Mouse (Mus musculus) erythroblast, embryonic 14.5 days (primary cell): ENCODE results near the gene Tbcd. TPM values are rescaled to one million over a fixed set of nuclear protein-coding genes. Genes with fewer than 3 reads are reported as not detected.

Source experiments
- H3K27me3 ChIP-seq: 2 replicates; pipeline ENCODE4 v1.6.1; 2012; ENCODE audit warnings: inconsistent platforms; ENCODE audit not compliant: control insufficient read depth
- H3K36me3 ChIP-seq: 2 replicates; pipeline ENCODE4 v1.6.1; 2012; ENCODE audit warnings: mild to moderate bottlenecking, inconsistent platforms; ENCODE audit not compliant: control insufficient read depth
- H3K4me1 ChIP-seq: 2 replicates; pipeline ENCODE4 v1.6.1; 2012; ENCODE audit warnings: inconsistent platforms; ENCODE audit not compliant: control insufficient read depth
- H3K4me3 ChIP-seq: replicated peaks from 2 replicates; pipeline ENCODE3; 2012; ENCODE audit warnings: moderate library complexity, mild to moderate bottlenecking, inconsistent platforms
- H3K9me3 ChIP-seq: 2 replicates; pipeline ENCODE4 v1.6.1; 2012; ENCODE audit warnings: low read length, inconsistent platforms, mixed read lengths; ENCODE audit not compliant: control insufficient read depth
- GATA1 ChIP-seq: IDR thresholded peaks from 2 replicates; pipeline ENCODE4 v1.6.1; 2012; ENCODE audit warnings: low read length, inconsistent platforms, mixed read lengths
- TAL1 ChIP-seq: IDR thresholded peaks from 3 replicates; pipeline ENCODE4 v1.6.1; 2012; ENCODE audit warnings: low read length, inconsistent platforms, mixed read lengths
- polyA plus RNA-seq: library from polyadenylated mRNA; stranded (reverse); fragments of >175 nt; gene quantifications from 2 replicates; pipeline ENCODE4 v1.2.3, GENCODE M21; 2012

The Tbcd gene
- polyA plus RNA-seq, 1 experiment, result 0.42 TPM

DNA sequence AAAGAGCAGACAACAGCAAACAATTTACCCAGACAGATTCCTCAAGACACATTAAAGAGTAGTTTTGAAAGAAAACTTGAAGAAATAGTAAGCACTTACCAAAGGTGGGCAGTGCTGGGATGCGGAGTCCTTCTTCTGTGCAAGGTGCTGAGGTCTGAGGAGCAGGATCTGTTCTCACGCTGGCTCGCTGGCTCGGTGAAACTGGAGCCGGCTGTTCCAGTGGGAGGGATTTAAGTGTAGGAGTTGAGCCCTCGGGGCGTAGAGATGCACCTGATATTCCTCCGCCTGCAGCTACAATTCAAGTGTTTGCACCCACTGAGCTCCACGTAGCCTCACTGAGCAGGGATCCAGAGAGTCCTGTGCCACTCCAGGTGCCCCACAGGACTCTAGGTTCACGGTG, 67.4 kb downstream of the Tbcd start, which contains the start of gene Zfp750:
TSS of gene Zfp750 (minus strand) at position 203 of the 400 bp plus-strand sequence.
- TF ChIP-seq GATA1, result no peak
- no peak for TF ChIP-seq TAL1
- no peak within 1 kb of the TSS for H3K4me3 ChIP-seq

DNA sequence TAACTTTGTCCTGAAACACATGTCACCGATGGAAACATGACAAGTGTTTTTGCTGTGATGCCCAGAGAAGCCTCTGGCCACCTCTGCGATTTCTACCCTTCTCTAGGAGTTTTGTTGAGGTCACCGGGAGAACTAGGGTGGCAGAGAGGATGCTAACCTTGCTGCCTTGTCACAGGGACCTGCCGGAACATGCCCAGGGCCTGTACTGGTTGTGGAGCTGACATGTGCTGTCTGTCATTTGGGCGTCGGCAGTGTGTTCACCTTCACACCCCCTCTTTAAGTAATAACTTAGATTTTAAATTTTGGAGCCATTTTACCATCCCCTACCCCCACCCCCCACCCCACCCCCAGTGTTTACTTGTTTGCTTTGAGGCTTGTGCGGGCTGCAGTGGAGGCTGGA, 68.0 kb downstream of the Tbcd start:
- Histone ChIP-seq H3K4me3 (no peak overlapping the region), H3K27me3 (no peaks in the 10 kb centered on the region), H3K9me3 (no peaks in the 10 kb centered on the region), H3K36me3 (peaks cover 40% of the 10 kb centered on the region), H3K4me1 (peaks cover 11% of the 10 kb centered on the region)
- TF ChIP-seq GATA1, result no peak
- TF ChIP-seq TAL1, result no peak

More for the DNA sequence above, 67.4 kb downstream of the Tbcd start, which contains the start of gene Zfp750:
- Histone ChIP-seq H3K4me1 (peaks cover 11% of the 10 kb centered on the region), H3K9me3 (no peaks in the 10 kb centered on the region), H3K27me3 (no peaks in the 10 kb centered on the region), H3K36me3 (peaks cover 45% of the 10 kb centered on the region)

DNA sequence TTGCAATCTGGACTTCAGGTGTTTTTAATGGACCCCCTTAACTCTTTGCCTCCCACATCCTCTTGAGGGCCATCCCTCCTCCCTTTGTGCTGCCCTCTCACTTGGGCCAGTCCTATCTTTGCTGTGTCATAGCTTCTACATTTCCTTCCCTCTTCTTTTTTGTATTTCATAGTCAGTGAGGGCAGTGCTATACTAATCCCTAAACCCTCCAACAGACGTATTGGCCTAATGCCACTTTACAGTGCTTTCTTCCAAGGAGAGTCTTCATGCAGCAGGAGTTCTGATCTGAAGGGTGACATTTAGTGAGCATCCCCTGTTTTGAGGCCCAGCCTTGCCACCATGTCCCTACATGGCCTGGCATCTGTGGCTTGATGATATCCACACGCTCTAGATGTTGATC, 69.0 kb downstream of the Tbcd start:
- Histone ChIP-seq H3K27me3 (no peaks in the 10 kb centered on the region), H3K9me3 (no peaks in the 10 kb centered on the region), H3K4me1 (peaks cover 11% of the 10 kb centered on the region), H3K36me3 (peaks cover 34% of the 10 kb centered on the region), H3K4me3 (no peak overlapping the region)
- TF ChIP-seq TAL1, result no peak
- no peak for TF ChIP-seq GATA1

DNA sequence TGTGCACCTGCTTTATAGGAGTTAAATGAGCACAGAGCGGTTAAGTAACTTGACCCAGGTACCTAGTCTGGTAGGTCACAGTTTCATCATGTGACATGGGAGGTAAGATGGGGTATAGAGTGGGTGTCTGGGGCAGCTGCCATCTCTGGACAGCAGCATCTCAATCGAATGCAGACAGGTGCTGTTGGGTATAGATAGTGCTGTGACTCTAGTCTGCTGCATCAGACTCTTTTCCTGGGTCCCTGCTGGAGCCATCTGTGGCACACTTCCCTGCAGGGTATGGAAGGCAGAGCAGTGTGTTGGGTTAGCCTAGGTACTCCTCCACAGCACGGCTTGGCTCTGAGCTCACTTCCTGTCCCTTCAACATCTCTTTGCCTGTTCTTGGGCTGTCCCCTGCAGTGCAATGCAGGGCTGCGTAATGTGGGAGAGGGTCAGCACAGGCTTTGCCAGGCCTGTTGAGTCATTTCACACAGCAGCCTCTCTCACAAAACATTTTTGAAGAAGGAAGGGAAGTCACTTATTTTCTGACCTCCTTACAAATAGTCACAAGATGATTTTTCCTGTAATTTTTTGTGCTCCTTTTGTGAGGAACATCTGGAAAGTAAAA, 70.5 kb downstream of the Tbcd start:
- Histone ChIP-seq H3K9me3 (no peaks in the 10 kb centered on the region), H3K36me3 (peaks cover 26% of the 10 kb centered on the region), H3K4me3 (no peak overlapping the region), H3K27me3 (no peaks in the 10 kb centered on the region), H3K4me1 (peaks cover 11% of the 10 kb centered on the region)
- TF ChIP-seq TAL1 (no peak), GATA1 (no peak)

DNA sequence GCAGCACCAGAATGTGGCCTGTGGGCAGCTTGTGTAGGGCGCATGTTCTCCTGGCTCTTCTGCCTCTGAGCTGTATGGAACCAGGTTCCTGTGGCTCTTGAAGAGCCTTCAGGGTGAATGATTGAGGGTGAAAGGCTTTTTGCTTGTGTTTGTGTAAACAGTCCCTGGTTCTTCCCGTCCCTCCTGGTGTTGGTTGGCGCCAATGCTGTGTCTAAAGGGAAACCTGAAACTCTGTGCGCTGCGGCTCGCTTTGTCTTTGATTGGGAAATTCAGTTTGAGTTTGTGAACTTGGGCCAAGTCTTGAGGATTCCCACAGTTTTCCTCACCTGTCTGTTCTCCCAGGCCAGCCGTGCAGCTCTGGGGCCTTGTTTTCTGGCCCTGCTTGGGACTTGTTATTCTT, 72.4 kb downstream of the Tbcd start:
- Histone ChIP-seq H3K36me3 (peaks cover 23% of the 10 kb centered on the region), H3K9me3 (no peaks in the 10 kb centered on the region), H3K4me3 (no peak overlapping the region), H3K4me1 (peaks cover 16% of the 10 kb centered on the region), H3K27me3 (no peaks in the 10 kb centered on the region)
- TF ChIP-seq GATA1 (no peak), TAL1 (no peak)

DNA sequence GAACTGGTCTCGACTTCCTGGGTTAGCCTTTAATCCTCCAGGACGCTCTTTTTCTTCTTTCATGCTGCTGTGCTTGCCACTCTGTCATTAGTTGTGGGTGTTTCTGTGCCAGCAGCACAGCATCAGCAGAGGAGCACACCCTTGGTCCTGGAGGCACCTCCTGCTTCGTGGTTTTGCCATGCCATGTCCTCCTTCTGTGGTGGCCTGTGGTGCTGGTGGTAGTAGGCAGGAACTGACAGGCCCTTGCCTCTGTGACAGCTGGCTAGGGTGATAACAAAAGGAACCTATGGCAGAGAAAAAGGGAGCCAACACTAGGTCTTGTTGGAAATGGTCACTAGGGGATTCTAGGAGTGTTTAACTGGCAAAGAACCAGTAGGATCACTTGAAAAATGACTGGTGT, 78.0 kb downstream of the Tbcd start:
- TF ChIP-seq TAL1, result no peak
- no peak for TF ChIP-seq GATA1
- H3K9me3 ChIP-seq, result no peaks in the 10 kb centered on the region
- H3K4me1 ChIP-seq, result peaks cover 21% of the 10 kb centered on the region
- H3K4me3 ChIP-seq, result no peak overlapping the region
- H3K36me3 ChIP-seq, result peaks cover 47% of the 10 kb centered on the region
- H3K27me3 ChIP-seq, result no peaks in the 10 kb centered on the region

DNA sequence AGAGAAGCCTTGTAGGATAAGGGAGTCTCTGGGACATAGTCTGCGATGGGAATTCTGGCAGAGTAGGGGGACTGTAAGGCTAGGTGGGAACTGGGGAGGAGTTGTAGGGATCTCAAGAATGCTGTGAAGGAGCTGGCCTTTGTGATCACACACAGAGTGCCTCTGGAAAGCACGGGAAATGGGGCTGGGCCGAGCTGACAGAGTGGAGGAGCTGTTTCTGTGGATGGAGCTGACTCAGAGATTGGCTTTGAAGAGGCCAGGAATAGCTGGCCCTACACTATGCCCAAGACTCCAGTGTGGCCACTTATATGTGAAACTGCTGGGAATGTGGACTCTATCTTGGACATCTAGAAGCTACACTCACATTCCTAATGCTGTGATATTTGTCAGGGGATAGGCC, 84.8 kb downstream of the Tbcd start:
- H3K4me3 ChIP-seq, result no peak overlapping the region
- no peaks in the 10 kb centered on the region for H3K9me3 ChIP-seq
- no peaks in the 10 kb centered on the region for H3K27me3 ChIP-seq
- peaks cover 62% of the 10 kb centered on the region for H3K36me3 ChIP-seq
- no peak for TF ChIP-seq GATA1
- no peak for TF ChIP-seq TAL1
- peaks cover 18% of the 10 kb centered on the region for H3K4me1 ChIP-seq

DNA sequence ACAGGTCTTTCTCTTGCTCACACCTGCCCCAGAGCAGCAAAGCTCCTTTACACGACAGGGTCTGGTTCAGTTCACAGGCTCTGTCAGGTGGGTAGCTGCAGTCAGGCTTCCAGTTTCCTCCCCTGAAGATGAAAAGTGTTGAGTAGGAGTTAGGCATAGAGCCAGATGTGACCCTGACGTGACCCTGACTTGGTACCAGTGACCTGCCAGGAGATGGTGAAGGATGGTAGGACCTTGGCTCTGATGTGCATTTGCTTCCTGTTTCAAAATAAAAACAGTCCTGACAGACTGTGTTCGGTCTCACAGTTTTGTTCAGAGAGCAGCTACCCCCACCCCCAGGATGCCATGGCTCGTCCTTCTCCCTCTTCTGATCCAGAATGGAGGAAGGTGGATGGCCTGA, 90.7 kb downstream of the Tbcd start:
- H3K36me3 ChIP-seq, result peaks cover 75% of the 10 kb centered on the region
- H3K4me1 ChIP-seq, result peaks cover 67% of the 10 kb centered on the region
- H3K27me3 ChIP-seq, result no peaks in the 10 kb centered on the region
- H3K9me3 ChIP-seq, result no peaks in the 10 kb centered on the region
- no peak overlapping the region for H3K4me3 ChIP-seq
- TF ChIP-seq TAL1 (no peak), GATA1 (no peak)

DNA sequence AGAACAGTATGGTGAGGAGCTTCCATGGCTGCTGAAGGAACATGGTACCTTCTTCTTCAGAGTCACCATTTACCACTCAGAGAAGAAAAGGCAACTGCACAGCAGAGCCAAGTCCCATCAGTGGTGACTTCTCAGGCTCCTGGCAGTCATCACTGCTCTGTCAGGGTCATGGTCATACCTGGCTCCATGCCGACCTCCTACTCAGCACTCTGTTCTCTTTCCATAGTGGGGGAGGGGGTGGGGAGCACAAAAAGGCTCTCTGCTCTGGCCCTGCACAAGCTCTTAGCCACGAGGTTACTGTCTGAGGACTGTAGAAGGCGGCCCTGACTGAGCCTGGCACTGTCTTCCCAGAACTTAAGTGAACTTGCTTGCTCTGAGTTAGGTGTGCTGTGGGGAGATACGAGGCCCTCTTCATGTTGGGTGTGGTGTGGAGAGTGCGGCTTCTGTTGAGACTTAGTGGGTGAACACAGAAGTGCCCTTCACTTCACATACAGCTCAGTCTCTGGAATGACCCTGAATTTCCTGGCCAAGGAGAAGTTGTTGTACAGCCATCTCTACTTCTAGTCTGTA, 91.6 kb downstream of the Tbcd start:
- H3K27me3 ChIP-seq, result no peaks in the 10 kb centered on the region
- peak overlapping the region; percentile 48 for H3K4me3 ChIP-seq
- H3K4me1 ChIP-seq, result peaks cover 76% of the 10 kb centered on the region
- TF ChIP-seq TAL1 (peak; percentile 48; the same call in 2 of the 3 replicates), GATA1 (no peak)
- H3K9me3 ChIP-seq, result no peaks in the 10 kb centered on the region
- peaks cover 74% of the 10 kb centered on the region for H3K36me3 ChIP-seq
